In genomic region chr16:3891621-3892295, GRCm38 (mm10) we compare ENCODE assay signal across 29 mouse cellular contexts. TPM values are rescaled to one million over a fixed set of nuclear protein-coding genes. Genes with fewer than 3 reads are reported as not detected.
DNase-seq lines count a peak whose midpoint lies in the region; ATAC-seq and TF ChIP-seq lines count a peak whose summit lies in the region.
"Had no signal": no experiment of that assay in that cellular context is flagged by ENCODE, and none has a peak within 500 bp of the region (broad histone marks: within the 10 kb centered on the region; RNA-seq: fewer than 3 reads in every experiment).

No protein-coding gene starts in this region.

- WGBS in midbrain, embryonic 11.5 days, result 95% methylated on average over 14 of the region's 14 CpGs
- WGBS in midbrain, embryonic 10.5 days, result 95% methylated on average over 14 of the region's 14 CpGs
- WGBS in hindbrain, embryonic 14.5 days, result 95% methylated on average over 14 of the region's 14 CpGs

- no peak for ATAC-seq in midbrain, embryonic 11.5 days (ENCODE audit: low FRiP score)
- ATAC-seq in hindbrain, embryonic 14.5 days (ENCODE audit: low FRiP score), result no peak
- ATAC-seq: forebrain, embryonic 15.5 days; Patski had no signal

- H3K9ac ChIP-seq in midbrain, embryonic 11.5 days (ENCODE audit: low read length), result no peak overlapping the region
- H3K9ac ChIP-seq in ES-E14 (ENCODE audit: insufficient read depth, low read depth, low read length, poor library complexity, severe bottlenecking), result no peak overlapping the region
- no peak overlapping the region for H3K9ac ChIP-seq in hindbrain, embryonic 14.5 days
- H3K9ac ChIP-seq: embryonic facial prominence, embryonic 13.5 days; forebrain, embryonic 12.5 days; forebrain, embryonic 15.5 days; heart, embryonic 12.5 days; heart, embryonic 15.5 days; hindbrain, embryonic 15.5 days had no signal

- no peaks in the 10 kb centered on the region for H3K4me1 ChIP-seq in midbrain, embryonic 11.5 days (ENCODE audit: control insufficient read depth, insufficient read depth, low read length)
- H3K4me1 ChIP-seq in midbrain, embryonic 10.5 days, result no peaks in the 10 kb centered on the region
- peaks cover 0 to 4% of the 10 kb centered on the region in 2 experiments; a peak in 1 of 4 replicates for H3K4me1 ChIP-seq in ES-E14 (ENCODE audit: control insufficient read depth in 2 of 2, insufficient read depth in 2 of 2, low read length in 2 of 2, poor library complexity in 1 of 2)
- H3K4me1 ChIP-seq in hindbrain, embryonic 14.5 days (replicated peaks; ENCODE audit: control insufficient read depth, insufficient read depth, low read length), result no peaks in the 10 kb centered on the region
- H3K4me1 ChIP-seq: embryonic facial prominence, embryonic 10.5 days; forebrain, embryonic 12.5 days; forebrain, embryonic 15.5 days had no signal

- no peak overlapping the region for H3K27ac ChIP-seq in midbrain, embryonic 11.5 days (ENCODE audit: low read depth, low read length)
- no peak overlapping the region for H3K27ac ChIP-seq in midbrain, embryonic 10.5 days (replicated peaks)
- H3K27ac ChIP-seq in ES-E14 (ENCODE audit: insufficient read depth, low read depth, low read length, poor library complexity, severe bottlenecking), result no peak overlapping the region
- no peak overlapping the region for H3K27ac ChIP-seq in hindbrain, embryonic 14.5 days
- H3K27ac ChIP-seq: embryonic facial prominence, embryonic 10.5 days; embryonic facial prominence, embryonic 13.5 days; forebrain, embryonic 12.5 days; forebrain, embryonic 15.5 days; heart, embryonic 15.5 days; hindbrain, embryonic 15.5 days had no signal

- in situ Hi-C loops in ES-E14 (cut with MboI; ENCODE audit: low sequenced_read_pairs in 2 of 2, unreplicated experiment in 2 of 2), result no loop called here

- peak; percentile 65 for DNase-seq in heart, adult 11 months
- DNase-seq in heart, postnatal 36 days, result no peak
- DNase-seq in midbrain, embryonic 11.5 days (ENCODE audit: low spot score, missing footprints), result peak; percentile 37
- DNase-seq in midbrain, embryonic 10.5 days (ENCODE audit: low spot score), result no peak
- DNase-seq in ES-E14 (ENCODE audit: low read depth, low spot score), result no peak
- no peak for DNase-seq in urinary bladder, postnatal 10 days (ENCODE audit: low spot score)
- DNase-seq in hindbrain, embryonic 14.5 days (ENCODE audit: low spot score), result no peak
- DNase-seq: adrenal gland, adult 2 months; adrenal gland, postnatal 14 days; B cell, adult 2 months; cerebellum, adult 11-12 months; cerebellum, adult 8-10 months; cerebellum, postnatal 10 days; cerebellum, postnatal 36 days; embryo, embryonic 11 days; gastrocnemius, adult 2 months; gastrocnemius, postnatal 14 days; heart, adult 18-20 months; heart, postnatal 10 days; heart, postnatal 4 days had no signal

- H3K4me2 ChIP-seq in midbrain, embryonic 11.5 days, result no peak overlapping the region
- H3K4me2 ChIP-seq in hindbrain, embryonic 14.5 days (replicated peaks), result no peak overlapping the region
- H3K4me2 ChIP-seq: embryonic facial prominence, embryonic 13.5 days; forebrain, embryonic 12.5 days; forebrain, embryonic 15.5 days; heart, embryonic 12.5 days; heart, embryonic 15.5 days; hindbrain, embryonic 15.5 days had no signal

- no peak overlapping the region for H3K4me3 ChIP-seq in midbrain, embryonic 11.5 days (ENCODE audit: low read depth, low read length)
- no peak overlapping the region for H3K4me3 ChIP-seq in midbrain, embryonic 10.5 days
- H3K4me3 ChIP-seq in ES-E14 (ENCODE audit: insufficient read depth in 1 of 2, low read depth in 1 of 2, low read length in 2 of 2, poor library complexity in 1 of 2, severe bottlenecking in 1 of 2), result no peak overlapping the region
- H3K4me3 ChIP-seq in hindbrain, embryonic 14.5 days (replicated peaks; ENCODE audit: low read length), result no peak overlapping the region
- H3K4me3 ChIP-seq: embryonic facial prominence, embryonic 10.5 days; embryonic facial prominence, embryonic 13.5 days; erythroblast, embryonic 14.5 days; forebrain, embryonic 12.5 days; forebrain, embryonic 15.5 days; gastrocnemius, adult 2 months; heart, embryonic 12.5 days; heart, embryonic 15.5 days; hindbrain, embryonic 15.5 days had no signal

- no peaks in the 10 kb centered on the region for H3K27me3 ChIP-seq in midbrain, embryonic 11.5 days (ENCODE audit: control insufficient read depth, insufficient read depth, low read length)
- H3K27me3 ChIP-seq in midbrain, embryonic 10.5 days (ENCODE audit: low read depth, poor library complexity, severe bottlenecking), result no peaks in the 10 kb centered on the region
- H3K27me3 ChIP-seq in hindbrain, embryonic 14.5 days (ENCODE audit: control insufficient read depth, insufficient read depth, low read length), result no peaks in the 10 kb centered on the region
- H3K27me3 ChIP-seq: embryonic facial prominence, embryonic 13.5 days; forebrain, embryonic 12.5 days; forebrain, embryonic 15.5 days; heart, embryonic 12.5 days; heart, embryonic 15.5 days; hindbrain, embryonic 15.5 days; Patski had no signal

- H3K9me3 ChIP-seq in midbrain, embryonic 11.5 days (ENCODE audit: control insufficient read depth, low read length), result no peaks in the 10 kb centered on the region
- no peaks in the 10 kb centered on the region for H3K9me3 ChIP-seq in midbrain, embryonic 10.5 days (replicated peaks)
- H3K9me3 ChIP-seq in ES-E14 (ENCODE audit: control insufficient read depth, insufficient read depth, low read depth, low read length), result no peaks in the 10 kb centered on the region
- no peaks in the 10 kb centered on the region for H3K9me3 ChIP-seq in hindbrain, embryonic 14.5 days (ENCODE audit: control insufficient read depth, low read length)
- H3K9me3 ChIP-seq: embryonic facial prominence, embryonic 10.5 days; embryonic facial prominence, embryonic 13.5 days; forebrain, embryonic 12.5 days; forebrain, embryonic 15.5 days; heart, embryonic 12.5 days; heart, embryonic 15.5 days; hindbrain, embryonic 15.5 days had no signal

- intact Hi-C loops in heart, postnatal 36 days (cut with DNase I), result no loop called here

- H3K36me3 ChIP-seq in midbrain, embryonic 11.5 days (ENCODE audit: control insufficient read depth, insufficient read depth, low read length), result no peaks in the 10 kb centered on the region; the same call in 1 of the 2 replicates
- H3K36me3 ChIP-seq in midbrain, embryonic 10.5 days, result peaks cover 21% of the 10 kb centered on the region
- peaks cover 3% of the 10 kb centered on the region; the same call in 1 of the 2 replicates for H3K36me3 ChIP-seq in ES-E14 (ENCODE audit: control insufficient read depth, insufficient read depth, low read length, poor library complexity, severe bottlenecking)
- H3K36me3 ChIP-seq in hindbrain, embryonic 14.5 days (replicated peaks; ENCODE audit: control insufficient read depth, insufficient read depth), result peaks cover 17% of the 10 kb centered on the region
- H3K36me3 ChIP-seq: heart, embryonic 15.5 days had no signal

TF ChIP-seq in ES-E14, 5 proteins besides CTCF, POLR2A, EP300 and RAD21:
- TF ChIP-seq MAFK (IDR thresholded peaks at IDR 0.05; ENCODE audit: insufficient read depth, low read depth, low read length), result peak; percentile 95
- TF ChIP-seq HCFC1 (IDR thresholded peaks at IDR 0.05; ENCODE audit: borderline replicate concordance, insufficient read depth, low read length), result no peak

RNA-seq across cellular contexts. Expression of gene Gm20695, which starts 7.3 kb away (rescaled TPM):
- under 1 TPM in 1 of 2 experiments, not detected in 1; 0.60 TPM for total RNA-seq in heart, postnatal 36 days (2021)
- polyA plus RNA-seq in midbrain, embryonic 11.5 days (2014; fragmentation: Nextera tagmentation; extraction: Ambion mirVana), result 2.1 and 4.4 TPM in 2 replicates
- polyA plus RNA-seq in midbrain, embryonic 10.5 days (2016; fragmentation: Nextera tagmentation; extraction: Ambion mirVana), result 4.1 and 5.1 TPM in 2 replicates
- total RNA-seq in ES-E14 (2012; rRNA removed), result 1.1 TPM in 1 of 2 replicates, not detected in the other
- polyA plus RNA-seq in hindbrain, embryonic 14.5 days (2014; fragmentation: Nextera tagmentation; extraction: Ambion mirVana), result 2.8 and 5.2 TPM in 2 replicates
- total RNA-seq: heart, adult 18-20 months; heart, postnatal 10 days had no signal
- polyA plus RNA-seq: adrenal gland, adult 2 months; erythroblast, embryonic 14.5 days; heart, embryonic 12.5 days had no signal

RNA-seq across cellular contexts. Expression of gene Zfp597, which starts 7.4 kb away (rescaled TPM):
- 10 to 100 TPM; 11.1 to 11.8 TPM for total RNA-seq in heart, postnatal 36 days (2021)
- polyA plus RNA-seq in midbrain, embryonic 11.5 days (2014; fragmentation: Nextera tagmentation; extraction: Ambion mirVana), result 9.3 and 9.5 TPM in 2 replicates
- 7.0 and 10.8 TPM in 2 replicates for polyA plus RNA-seq in midbrain, embryonic 10.5 days (2016; fragmentation: Nextera tagmentation; extraction: Ambion mirVana)
- 8.7 and 10.7 TPM in 2 replicates for total RNA-seq in ES-E14 (2012; rRNA removed)
- polyA plus RNA-seq in hindbrain, embryonic 14.5 days (2014; fragmentation: Nextera tagmentation; extraction: Ambion mirVana), result 19.5 and 21.2 TPM in 2 replicates

RNA-seq across cellular contexts. Expression of gene 1700037C18Rik, which starts 16.7 kb away (rescaled TPM):
- 1 to 10 TPM; 2.7 to 6.9 TPM for total RNA-seq in heart, postnatal 36 days (2021)
- polyA plus RNA-seq in midbrain, embryonic 11.5 days (2014; fragmentation: Nextera tagmentation; extraction: Ambion mirVana), result 4.4 and 4.8 TPM in 2 replicates
- 5.0 and 8.5 TPM in 2 replicates for polyA plus RNA-seq in midbrain, embryonic 10.5 days (2016; fragmentation: Nextera tagmentation; extraction: Ambion mirVana)
- 1.5 and 1.7 TPM in 2 replicates for total RNA-seq in ES-E14 (2012; rRNA removed)
- 11.2 and 11.4 TPM in 2 replicates for polyA plus RNA-seq in hindbrain, embryonic 14.5 days (2014; fragmentation: Nextera tagmentation; extraction: Ambion mirVana)

RNA-seq across cellular contexts. Expression of gene Cluap1, which starts 16.8 kb away (rescaled TPM):
- 10 to 100 TPM; 10.5 to 11.6 TPM for total RNA-seq in heart, postnatal 36 days (2021)
- 24.8 and 25.3 TPM in 2 replicates for polyA plus RNA-seq in midbrain, embryonic 11.5 days (2014; fragmentation: Nextera tagmentation; extraction: Ambion mirVana)
- polyA plus RNA-seq in midbrain, embryonic 10.5 days (2016; fragmentation: Nextera tagmentation; extraction: Ambion mirVana), result 22.5 and 27.2 TPM in 2 replicates
- total RNA-seq in ES-E14 (2012; rRNA removed), result 10.3 and 12.6 TPM in 2 replicates
- polyA plus RNA-seq in hindbrain, embryonic 14.5 days (2014; fragmentation: Nextera tagmentation; extraction: Ambion mirVana), result 37.4 and 40.8 TPM in 2 replicates

RNA-seq across cellular contexts. Expression of gene Naa60, which starts 19.6 kb away (rescaled TPM):
- total RNA-seq in heart, postnatal 36 days (2021), result 10 to 100 TPM; 50.1 to 53.6 TPM
- polyA plus RNA-seq in midbrain, embryonic 11.5 days (2014; fragmentation: Nextera tagmentation; extraction: Ambion mirVana), result 62.6 and 64.0 TPM in 2 replicates
- polyA plus RNA-seq in midbrain, embryonic 10.5 days (2016; fragmentation: Nextera tagmentation; extraction: Ambion mirVana), result 60.7 and 68.7 TPM in 2 replicates
- 16.8 and 17.4 TPM in 2 replicates for total RNA-seq in ES-E14 (2012; rRNA removed)
- polyA plus RNA-seq in hindbrain, embryonic 14.5 days (2014; fragmentation: Nextera tagmentation; extraction: Ambion mirVana), result 97.0 and 104 TPM in 2 replicates

Comparison
In these comparisons a context has a peak if more than half of its experiments do, and no peak if none do; other contexts are left out.
1. DNase-seq: peak in heart, adult 11 months (single experiment) and midbrain, embryonic 11.5 days (single experiment); none in heart, postnatal 36 days (0 of 2), midbrain, embryonic 10.5 days (single experiment), ES-E14 (single experiment), urinary bladder, postnatal 10 days (single experiment) and hindbrain, embryonic 14.5 days (single experiment).